Mouse (Mus musculus) liver, postnatal 0 days (tissue): ENCODE measurements at regions not wholly inside any gene's neighbourhood (a gene's known extent, or its start where the extent isn't known, plus 50 kb on each side); places are given as distances from the start of the nearest gene placed in this dataset.

Experiments
- CTCF ChIP-seq: sonication (generic); IDR thresholded peaks from 2 replicates; pipeline ENCODE4 v1.5.1; 2016; ENCODE audit warnings: antibody characterized with exemption, low read depth
- EP300 ChIP-seq: IDR thresholded peaks from 2 replicates; pipeline ENCODE4 v1.6.1; 2016; ENCODE audit warnings: antibody characterized with exemption, low read depth, mild to moderate bottlenecking

GRCm38 (mm10) chrX:93059533-93059932 lies 226.7 kb upstream of the Arx start:
- TF ChIP-seq EP300 (no peak), CTCF (no peak)
